Mouse (Mus musculus): ENCODE data around the gene Ccdc181. TPM values are rescaled to one million over a fixed set of nuclear protein-coding genes. Genes with fewer than 3 reads are reported as not detected.

The Ccdc181 gene
- polyA plus RNA-seq (2012), result 3.2 and 4.5 TPM in 2 replicates

DNA sequence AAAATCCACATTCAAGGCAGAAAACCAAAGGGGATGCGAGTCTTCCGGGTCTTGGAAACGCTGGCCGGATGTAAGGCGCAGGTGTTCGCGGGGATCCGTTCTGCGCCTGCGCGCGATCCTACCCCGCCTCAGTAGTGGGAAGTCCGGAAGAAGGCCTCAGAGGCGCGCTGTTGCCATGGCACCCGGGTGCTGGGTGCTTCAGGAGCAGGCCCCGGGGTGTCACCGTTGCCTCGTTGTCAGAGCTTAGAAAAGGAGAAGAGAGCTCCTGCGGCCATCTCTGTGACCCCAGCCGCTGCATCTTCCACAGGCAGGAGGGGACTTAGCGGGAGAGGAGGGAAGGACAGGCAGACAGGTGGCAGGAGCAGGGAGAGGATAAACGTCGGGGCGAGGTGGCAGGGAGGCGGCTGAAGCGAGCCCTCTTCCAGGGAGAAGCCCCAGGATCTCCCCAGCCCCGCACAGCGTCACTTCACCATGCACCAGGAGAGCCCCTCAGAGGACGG is at the start of gene Ccdc181:
TSS of gene Ccdc181 (plus strand) at position 131 of the 500 bp plus-strand sequence.

DNA sequence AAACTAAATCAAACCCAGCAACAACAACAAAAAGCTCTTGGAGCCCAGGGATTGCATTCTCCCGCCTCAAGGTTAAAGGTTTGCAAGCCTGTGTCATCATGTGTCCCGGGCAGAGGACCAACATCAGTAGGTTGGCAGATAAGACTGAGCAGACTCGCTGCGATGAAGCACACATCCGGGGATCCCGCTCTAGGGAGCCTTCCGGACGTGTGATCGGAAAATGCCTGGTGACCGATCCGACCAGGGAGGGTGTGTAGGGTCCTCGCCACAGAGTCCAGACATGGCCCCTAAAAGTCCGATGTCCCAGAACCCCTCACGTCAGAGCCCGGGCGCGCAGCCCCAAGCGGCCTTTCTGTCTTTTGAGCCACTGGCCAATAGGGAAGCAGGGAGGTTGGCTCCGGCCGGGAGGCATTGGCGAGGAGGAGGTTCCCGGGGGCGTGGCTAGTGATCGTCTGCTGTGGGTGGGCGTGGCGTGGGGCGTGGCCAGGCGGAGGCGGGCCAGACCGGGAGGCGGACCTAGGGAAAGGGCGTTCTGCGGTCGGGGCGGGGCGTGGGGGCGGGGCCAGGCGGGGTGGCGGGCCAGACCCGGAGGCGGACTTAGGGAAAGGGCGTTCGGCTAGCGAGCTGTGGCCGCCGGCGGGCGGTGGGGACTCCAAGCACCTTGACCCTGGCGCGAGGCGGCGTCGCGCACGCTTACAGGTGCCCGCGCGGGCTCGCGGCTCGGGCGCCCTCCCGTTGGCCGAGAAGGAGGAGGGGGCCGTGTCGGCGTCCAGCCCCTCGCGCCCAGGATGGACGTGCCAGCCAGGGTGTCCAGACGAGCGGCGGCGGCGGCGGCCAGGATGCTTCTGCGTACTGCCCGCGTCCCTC is 26.7 kb upstream of the Ccdc181 start, which contains the start of gene Slc19a2:
TSS of gene Slc19a2 (plus strand) at position 582 of the 867 bp plus-strand sequence.

DNA sequence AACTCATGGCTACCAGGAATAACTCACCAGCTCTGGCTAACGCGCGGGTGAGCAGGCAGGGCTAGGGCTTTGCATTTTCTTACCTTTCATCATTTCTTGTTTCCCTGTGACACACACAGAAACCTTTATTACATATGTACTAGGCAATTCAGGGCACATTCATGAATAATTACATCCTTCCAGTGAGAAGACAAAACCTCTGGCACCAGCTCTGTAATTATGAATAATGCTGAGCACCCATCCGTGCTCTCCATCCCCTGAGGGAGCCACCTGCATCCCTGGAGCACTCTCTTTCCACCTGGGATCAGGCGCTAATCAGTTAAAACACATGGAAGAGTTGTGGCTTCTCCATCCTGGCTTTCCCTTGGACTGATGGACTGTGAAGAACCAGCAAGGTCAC is 28.4 kb downstream of the Ccdc181 start, which contains the start of gene Nme7:
TSS of gene Nme7 (plus strand) at position 301 of the 400 bp plus-strand sequence.

DNA sequence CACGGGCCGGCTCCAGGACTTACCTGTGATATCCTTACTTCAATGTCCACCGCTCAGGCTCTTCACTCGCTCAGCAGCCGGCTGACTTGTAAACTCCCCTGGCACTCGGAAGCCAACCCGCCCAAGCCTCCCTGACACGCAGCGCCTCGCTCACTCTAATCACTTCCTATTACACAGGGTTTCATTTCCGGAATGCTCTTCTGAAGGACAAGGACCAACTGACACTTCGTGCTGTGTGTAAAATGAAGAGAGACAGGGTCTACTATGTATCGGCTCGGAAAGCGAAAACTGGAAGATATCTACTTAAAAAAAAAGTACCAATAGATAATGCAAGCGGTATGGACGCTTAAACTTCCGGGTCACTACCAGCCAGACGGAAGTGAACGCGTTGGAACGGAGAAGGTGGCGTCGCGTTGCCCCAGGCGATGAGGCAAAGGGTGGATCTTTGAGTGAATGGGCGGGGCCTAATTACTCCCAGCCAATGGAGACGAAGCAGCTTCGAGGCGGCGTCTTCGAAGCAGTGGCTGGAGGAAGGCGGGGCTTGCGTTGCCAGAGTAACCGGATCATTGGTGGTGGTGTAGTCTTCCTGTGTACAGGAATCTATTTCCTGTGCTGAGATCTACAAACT is 31.9 kb downstream of the Ccdc181 start, which contains the start of gene Blzf1:
TSS of gene Blzf1 (minus strand) at position 366 of the 628 bp plus-strand sequence.

Other genes with a start within 250 kb of the Ccdc181 start
- gene Sele, start 227.4 kb upstream of the Ccdc181 start, polyA plus RNA-seq (2012), result 0.02 TPM in 2 replicates
- gene Sell, start 213.6 kb upstream of the Ccdc181 start, polyA plus RNA-seq (2012), result 22.7 and 29.7 TPM in 2 replicates
- 7.9 and 8.3 TPM in 2 replicates for gene Selp, start 160.3 kb upstream of the Ccdc181 start, polyA plus RNA-seq (2012)
- 0.56 and 0.65 TPM in 2 replicates for gene F5, start 123.7 kb upstream of the Ccdc181 start, polyA plus RNA-seq (2012)
- gene Slc19a2, start 26.5 kb upstream of the Ccdc181 start, polyA plus RNA-seq (2012), result 12.8 and 13.3 TPM in 2 replicates
- 1.5 and 2.3 TPM in 2 replicates for gene Nme7, start 28.5 kb downstream of the Ccdc181 start, polyA plus RNA-seq (2012)
- 1.5 and 1.9 TPM in 2 replicates for gene Blzf1, start 31.9 kb downstream of the Ccdc181 start, polyA plus RNA-seq (2012)
- gene Atp1b1, start 182.8 kb downstream of the Ccdc181 start, polyA plus RNA-seq (2012), result 10.5 and 11.8 TPM in 2 replicates